Mouse (Mus musculus) myocyte (in vitro differentiated cells): ENCODE results near the gene Chd1. TPM values are rescaled to one million over a fixed set of nuclear protein-coding genes. Genes with fewer than 3 reads are reported as not detected.
A peak's percentile ranks its signal among the peaks of the same experiment; 100 is the strongest.

Experiments used
- H3K27me3 ChIP-seq: one replicate; pipeline ENCODE4 v1.6.1; 2011; ENCODE audit not compliant: control insufficient read depth, insufficient read depth, insufficient read length
- H3K36me3 ChIP-seq: one replicate; pipeline ENCODE4 v1.6.1; 2011; ENCODE audit not compliant: control insufficient read depth, insufficient read depth
- H3K4me2 ChIP-seq: one replicate; pipeline ENCODE4 v1.6.1; 2011; ENCODE audit warnings: low read depth, control low read depth
- H3K4me3 ChIP-seq: one replicate; pipeline ENCODE4 v1.5.1; 2011; ENCODE audit warnings: mild to moderate bottlenecking, control low read depth, moderate library complexity
- H3K79me2 ChIP-seq: one replicate; pipeline ENCODE4 v1.6.1; 2011; ENCODE audit not compliant: control insufficient read depth, insufficient read depth
- H3ac ChIP-seq: one replicate; pipeline ENCODE4 v1.6.1; 2011; ENCODE audit not compliant: control insufficient read depth, insufficient read length
- CEBPB ChIP-seq: IDR thresholded peaks from 2 replicates; pipeline ENCODE4 v1.6.1; 2011; ENCODE audit warnings: mild to moderate bottlenecking, moderate library complexity; ENCODE audit not compliant: poor library complexity, insufficient read depth, severe bottlenecking
- E2F4 ChIP-seq: IDR thresholded peaks from one replicate; pipeline ENCODE4 v1.6.1; 2011; ENCODE audit warnings: mild to moderate bottlenecking, control low read depth, moderate library complexity; ENCODE audit not compliant: insufficient read depth
- MAX ChIP-seq: IDR thresholded peaks from one replicate; pipeline ENCODE4 v1.6.1; 2011; ENCODE audit warnings: low read depth, mild to moderate bottlenecking, control low read depth
- MYOD1 ChIP-seq, 3 experiments: IDR thresholded peaks; one replicate each; pipeline ENCODE4 v1.6.1; 2011; ENCODE audit warnings: control low read depth in 2 of 3, low read depth in 2 of 3, mild to moderate bottlenecking in 2 of 3, moderate library complexity in 1 of 3; ENCODE audit not compliant: insufficient read length in 2 of 3, control insufficient read depth in 1 of 3
- MYOG ChIP-seq, 3 experiments: IDR thresholded peaks; one replicate each; pipeline ENCODE4 v1.6.1; 2011; ENCODE audit warnings: control low read depth in 2 of 3, low read depth in 2 of 3, mild to moderate bottlenecking in 2 of 3; ENCODE audit not compliant: insufficient read length in 2 of 3, control insufficient read depth in 1 of 3, insufficient read depth in 1 of 3
- POLR2A ChIP-seq: IDR thresholded peaks from one replicate; pipeline ENCODE4 v1.6.1; 2011; ENCODE audit warnings: low read depth, mild to moderate bottlenecking, control low read depth, moderate library complexity; ENCODE audit not compliant: insufficient read length
- POLR2AphosphoS2 ChIP-seq: IDR thresholded peaks from one replicate; pipeline ENCODE4 v1.6.1; 2011; ENCODE audit warnings: low read depth, control low read depth; ENCODE audit not compliant: insufficient read length
- REST ChIP-seq: IDR thresholded peaks from one replicate; pipeline ENCODE4 v1.6.1; 2011; ENCODE audit warnings: mild to moderate bottlenecking, control low read depth, moderate library complexity; ENCODE audit not compliant: insufficient read depth, insufficient read length
- SRF ChIP-seq: IDR thresholded peaks from one replicate; pipeline ENCODE4 v1.6.1; 2011; ENCODE audit warnings: low read depth; ENCODE audit not compliant: control insufficient read depth, insufficient read length
- TCF12 ChIP-seq: IDR thresholded peaks from one replicate; pipeline ENCODE4 v1.6.1; 2011; ENCODE audit warnings: mild to moderate bottlenecking, control low read depth; ENCODE audit not compliant: poor library complexity, insufficient read depth, severe bottlenecking
- TCF3 ChIP-seq: IDR thresholded peaks from one replicate; pipeline ENCODE4 v1.6.1; 2011; ENCODE audit warnings: low read depth, control low read depth; ENCODE audit not compliant: insufficient read length
- USF1 ChIP-seq: IDR thresholded peaks from one replicate; pipeline ENCODE4 v1.6.1; 2011; ENCODE audit warnings: low read depth, mild to moderate bottlenecking, control low read depth, moderate library complexity
- polyA plus RNA-seq: library from polyadenylated mRNA; unstranded; fragments of >200 nt; fragmentation: generic; extraction: Trizol; gene quantifications from one replicate; pipeline ENCODE4 v1.2.1, GENCODE M21; 2012; ENCODE audit warnings: missing spikeins

Gene Chd1
- polyA plus RNA-seq, 1 experiment: 4.6 TPM

- H3K36me3 ChIP-seq: peaks cover 17% of the 10 kb centered on the region
- peak overlapping the region; percentile 85 for H3K4me3 ChIP-seq
- H3ac ChIP-seq: peak overlapping the region; percentile 81
- TF ChIP-seq CEBPB (no peak), USF1 (no peak), SRF (no peak), TCF12 (no peak), POLR2AphosphoS2 (no peak), TCF3 (no peak), MYOG (IDR thresholded peaks at IDR 0.05; ENCODE audit: control insufficient read depth in 1 of 3, insufficient read depth in 1 of 3, insufficient read length in 2 of 3, low read depth in 2 of 3) (no peak), MYOD1 (IDR thresholded peaks at IDR 0.05; ENCODE audit: control insufficient read depth in 1 of 3, insufficient read length in 2 of 3, low read depth in 2 of 3) (no peak), MAX (no peak), REST (no peak), POLR2A (no peak), E2F4 (no peak)
- peaks cover 37% of the 10 kb centered on the region for H3K79me2 ChIP-seq
- no peaks in the 10 kb centered on the region for H3K27me3 ChIP-seq
- peak overlapping the region; percentile 78 for H3K4me2 ChIP-seq
Measured at GRCm38 (mm10) chr17:15704158-15704474, 651 bp upstream of the Chd1 start.

- peaks cover 17% of the 10 kb centered on the region for H3K36me3 ChIP-seq
- TF ChIP-seq REST (no peak), SRF (no peak), USF1 (no peak), CEBPB (no peak), E2F4 (no peak), TCF3 (no peak), MAX (no peak), MYOG (IDR thresholded peaks at IDR 0.05; ENCODE audit: control insufficient read depth in 1 of 3, insufficient read depth in 1 of 3, insufficient read length in 2 of 3, low read depth in 2 of 3) (no peak), MYOD1 (IDR thresholded peaks at IDR 0.05; ENCODE audit: control insufficient read depth in 1 of 3, insufficient read length in 2 of 3, low read depth in 2 of 3) (no peak), POLR2A (no peak), POLR2AphosphoS2 (no peak), TCF12 (no peak)
- H3K4me2 ChIP-seq: peak overlapping the region; percentile 83
- H3ac ChIP-seq: peak overlapping the region; percentile 81
- peaks cover 52% of the 10 kb centered on the region for H3K79me2 ChIP-seq
- H3K4me3 ChIP-seq: peak overlapping the region; percentile 85
- H3K27me3 ChIP-seq: no peaks in the 10 kb centered on the region
Measured at GRCm38 (mm10) chr17:15705303-15706284, 827 bp downstream of the Chd1 start.

- TF ChIP-seq USF1 (no peak), TCF3 (no peak), MYOG (IDR thresholded peaks at IDR 0.05; ENCODE audit: control insufficient read depth in 1 of 3, insufficient read depth in 1 of 3, insufficient read length in 2 of 3, low read depth in 2 of 3) (no peak), TCF12 (no peak), CEBPB (no peak), MAX (no peak), POLR2A (no peak), MYOD1 (IDR thresholded peaks at IDR 0.05; ENCODE audit: control insufficient read depth in 1 of 3, insufficient read length in 2 of 3, low read depth in 2 of 3) (no peak), REST (no peak), POLR2AphosphoS2 (no peak), E2F4 (no peak), SRF (no peak)
- Histone ChIP-seq H3K79me2 (peaks cover 98% of the 10 kb centered on the region), H3K4me2 (no peak overlapping the region), H3ac (no peak overlapping the region), H3K4me3 (no peak overlapping the region), H3K27me3 (no peaks in the 10 kb centered on the region), H3K36me3 (peaks cover 7% of the 10 kb centered on the region)
Measured at GRCm38 (mm10) chr17:15714507-15714906, 9.7 kb downstream of the Chd1 start.

GRCm38 (mm10) chr17:15715013-15715902 is 10.5 kb downstream of the Chd1 start:
- peaks cover 98% of the 10 kb centered on the region for H3K79me2 ChIP-seq
- H3K4me3 ChIP-seq: no peak overlapping the region
- H3K4me2 ChIP-seq: no peak overlapping the region
- H3K36me3 ChIP-seq: peaks cover 7% of the 10 kb centered on the region
- TF ChIP-seq SRF (no peak), MYOG (IDR thresholded peaks at IDR 0.05; ENCODE audit: control insufficient read depth in 1 of 3, insufficient read depth in 1 of 3, insufficient read length in 2 of 3, low read depth in 2 of 3) (no peak), USF1 (no peak), TCF12 (no peak), TCF3 (no peak), E2F4 (no peak), CEBPB (no peak)
- H3K27me3 ChIP-seq: no peaks in the 10 kb centered on the region
- no peak overlapping the region for H3ac ChIP-seq
